Mouse (Mus musculus): ENCODE data around the gene Dnah12.
"Not testable (repeated sequence)": the region's sequence is repeated elsewhere in the genome, so short reads cannot be mapped to it uniquely, and the experiment has no call there.

Gene Dnah12

DNA sequence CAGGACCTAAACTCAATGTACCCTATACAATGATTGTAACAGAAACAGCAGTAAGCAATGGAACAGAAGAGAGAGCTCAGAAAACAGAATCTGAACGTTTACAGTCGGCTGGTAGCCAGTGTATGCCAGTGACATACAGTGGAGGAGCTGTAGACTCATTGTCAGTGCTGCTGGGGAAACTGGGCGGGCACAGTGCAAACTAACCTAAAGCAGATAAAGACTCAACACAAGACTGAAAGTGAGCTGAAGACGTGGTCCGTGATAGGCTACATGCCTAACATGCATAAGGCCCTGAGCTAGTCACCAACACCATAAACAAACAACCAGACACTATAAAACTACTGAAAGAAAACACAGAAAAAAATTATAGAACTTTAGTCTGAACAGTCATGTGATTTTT lies 188.6 kb downstream of the Dnah12 start:
- no peak for DNase-seq (ENCODE audit: low spot score)

DNA sequence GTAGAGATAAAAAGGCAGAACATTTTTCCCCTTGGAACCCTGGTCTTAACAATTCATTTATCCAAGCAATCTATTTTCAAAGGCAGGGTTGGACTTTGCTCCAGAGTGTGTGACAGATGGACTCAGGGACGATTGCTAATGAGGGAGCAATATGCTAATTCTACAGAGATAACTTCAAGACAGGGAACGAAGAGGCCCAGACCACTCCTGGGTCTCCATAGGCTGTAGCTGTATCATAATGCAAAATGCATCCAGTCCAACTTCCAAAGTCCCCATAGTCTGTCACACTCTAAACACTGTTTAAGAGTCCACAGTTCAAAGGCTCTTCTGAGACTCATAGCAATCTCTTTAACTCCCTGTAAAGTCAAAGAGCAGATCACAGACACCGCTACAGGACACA lies 194.2 kb downstream of the Dnah12 start:
- DNase-seq (ENCODE audit: low spot score): no peak

DNA sequence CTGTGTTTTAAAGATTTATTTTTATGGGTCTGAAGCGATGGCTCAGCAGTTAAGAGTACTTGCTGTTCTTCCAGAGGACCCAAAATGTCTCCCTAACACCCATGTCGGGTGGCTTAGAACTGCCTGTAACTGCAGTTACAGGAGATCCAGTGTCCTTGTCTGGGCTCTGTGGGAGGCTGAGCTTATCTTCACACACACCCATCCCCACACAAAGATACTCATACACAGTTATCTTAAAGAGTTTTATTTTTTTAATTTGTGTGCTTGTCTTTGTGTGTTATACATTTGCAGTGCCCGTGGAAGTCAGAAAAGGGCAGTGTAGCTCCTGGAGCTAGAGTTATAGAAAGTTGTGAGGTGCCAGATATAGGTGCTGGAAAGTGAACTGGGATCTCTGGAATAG lies 197.7 kb downstream of the Dnah12 start:
- no peak for DNase-seq (ENCODE audit: low spot score)

DNA sequence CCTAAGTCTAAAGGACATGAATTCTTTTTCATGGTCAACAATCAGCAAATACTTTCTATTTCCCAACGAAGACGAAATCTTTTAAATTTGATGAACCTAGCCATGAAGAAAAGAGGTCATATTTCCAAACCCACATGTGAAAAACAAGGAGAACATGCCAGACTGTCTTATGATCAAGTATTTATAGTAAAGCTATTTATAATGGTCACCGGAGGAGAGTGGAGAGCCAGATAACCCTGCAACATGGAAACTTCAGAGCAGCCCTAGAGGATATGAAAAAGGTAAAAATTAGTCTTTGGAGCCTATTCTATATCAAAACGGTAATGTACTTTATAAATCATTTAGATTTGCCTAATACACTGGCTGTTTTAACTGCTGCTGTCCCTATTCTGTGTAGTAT lies 201.3 kb downstream of the Dnah12 start, which contains the start of gene Asb14:
Asb14 (plus strand) TSS at position 166 of the 400 bp plus-strand sequence.
- no peak for DNase-seq (ENCODE audit: low spot score)

DNA sequence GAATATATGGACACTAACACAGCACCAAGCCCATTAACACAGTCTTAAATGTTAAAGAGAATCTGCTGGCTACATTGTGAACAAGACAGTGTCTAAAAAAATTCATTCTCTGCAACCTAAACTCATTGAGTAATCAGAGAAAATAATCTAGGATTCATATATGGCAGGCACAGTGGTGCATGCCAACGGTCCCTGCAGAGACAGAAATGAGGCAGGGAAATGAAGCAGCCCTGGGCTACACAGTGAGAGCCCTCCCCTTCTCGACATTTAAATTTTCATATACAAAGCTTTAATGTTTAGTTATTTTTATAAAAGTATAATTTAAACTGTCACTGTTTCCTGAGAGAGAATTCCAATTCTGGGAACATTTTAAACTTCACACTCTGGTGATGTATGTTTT lies 206.4 kb downstream of the Dnah12 start:
- no peak for DNase-seq (ENCODE audit: low spot score)

DNA sequence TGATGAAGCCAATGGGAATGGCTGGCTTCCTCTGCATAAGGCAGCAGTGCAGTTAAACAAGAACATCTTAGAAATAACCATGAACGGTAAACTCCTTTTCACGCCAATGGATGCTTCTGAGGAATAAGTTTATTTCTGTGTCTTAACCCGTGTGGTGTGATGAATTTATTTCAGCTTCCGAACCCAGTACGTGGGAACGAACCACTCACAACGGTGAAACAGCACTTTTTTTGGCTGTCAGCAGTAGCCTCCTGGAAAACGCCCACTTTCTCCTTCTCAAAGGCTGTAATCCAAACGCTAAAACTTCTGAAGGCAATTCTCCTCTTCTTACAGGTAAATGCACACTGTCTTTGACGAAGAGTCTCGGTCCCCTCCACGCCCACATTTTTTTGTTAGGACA lies 207.8 kb downstream of the Dnah12 start:
- no peak for DNase-seq (ENCODE audit: low spot score)

DNA sequence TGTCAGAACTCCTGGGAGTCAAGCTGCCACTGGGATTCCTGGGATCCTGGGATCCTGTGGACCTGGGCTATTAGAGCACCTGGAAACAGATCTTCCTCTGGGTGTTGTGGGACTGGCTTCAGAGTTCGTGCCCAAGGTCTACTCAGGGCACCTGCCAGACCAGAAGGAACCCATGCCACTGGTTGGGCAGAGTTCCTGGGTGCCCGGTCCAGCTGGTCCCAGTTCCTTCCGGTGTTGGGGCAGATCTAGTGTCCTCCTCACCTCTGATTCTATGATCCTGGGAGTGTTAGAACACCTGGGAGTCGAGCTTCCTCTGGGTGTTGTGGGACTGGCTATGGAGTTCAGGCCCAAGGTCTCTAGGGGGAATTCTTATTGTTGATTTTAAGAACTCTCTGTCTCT lies 214.3 kb downstream of the Dnah12 start:
- no peak for DNase-seq (ENCODE audit: low spot score)

DNA sequence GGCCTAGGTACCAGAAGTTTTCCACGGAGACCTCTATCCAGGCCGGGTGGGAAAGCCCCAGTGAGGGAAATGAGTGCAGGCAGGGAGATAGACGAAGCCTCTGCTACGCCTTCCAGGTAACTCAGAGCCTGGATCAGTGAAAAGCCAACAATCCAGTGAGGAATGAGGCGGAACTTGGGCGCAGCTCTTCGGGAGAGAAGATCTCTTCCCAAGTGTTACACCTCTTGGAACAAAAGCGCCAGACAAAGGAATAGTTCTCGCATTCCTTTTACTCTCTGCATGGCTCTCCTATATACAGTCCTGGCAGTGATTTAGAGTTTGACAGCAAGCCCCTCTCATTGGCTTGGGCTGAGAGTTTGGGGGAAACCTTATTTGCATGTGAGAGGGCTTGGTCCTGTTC lies 217.4 kb downstream of the Dnah12 start:
- not testable (repeated sequence) for DNase-seq (ENCODE audit: low spot score)

DNA sequence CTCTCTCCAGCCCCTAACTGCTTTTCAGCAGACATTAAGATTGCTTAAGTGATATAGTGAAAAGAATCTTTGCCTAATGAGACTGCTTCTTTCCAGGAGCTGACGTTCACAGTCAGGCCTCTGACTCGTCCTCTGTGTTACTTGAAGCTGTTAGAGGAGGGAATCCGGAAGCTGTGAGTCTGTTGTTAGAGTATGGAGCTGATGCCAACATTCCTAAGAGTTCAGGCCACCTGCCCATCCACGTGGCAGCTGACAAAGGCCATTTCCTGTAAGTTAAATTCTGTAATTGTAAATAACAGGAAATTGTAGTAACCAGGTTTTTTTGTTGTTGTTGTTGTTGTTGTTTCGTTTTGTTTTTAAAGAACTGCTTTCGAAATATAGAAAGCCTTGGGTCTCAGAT lies 218.1 kb downstream of the Dnah12 start:
- no peak for DNase-seq (ENCODE audit: low spot score)

DNA sequence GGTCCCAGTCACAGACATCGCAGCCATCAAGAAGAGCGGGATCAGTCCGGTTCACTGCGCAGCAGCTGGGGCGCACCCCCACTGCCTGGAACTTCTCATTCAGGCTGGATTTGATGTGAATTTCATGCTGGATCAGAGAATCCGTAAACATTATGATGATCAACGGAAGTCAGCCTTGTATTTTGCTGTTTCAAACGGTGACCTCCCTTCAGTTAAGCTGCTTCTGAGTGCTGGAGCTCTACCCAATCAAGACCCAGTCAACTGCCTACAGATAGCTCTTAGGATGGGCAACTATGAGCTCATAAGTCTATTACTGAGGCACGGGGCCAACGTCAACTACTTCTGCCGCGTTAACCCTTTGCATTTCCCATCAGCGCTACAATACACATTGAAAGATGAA lies 218.8 kb downstream of the Dnah12 start:
- no peak for DNase-seq (ENCODE audit: low spot score)

DNA sequence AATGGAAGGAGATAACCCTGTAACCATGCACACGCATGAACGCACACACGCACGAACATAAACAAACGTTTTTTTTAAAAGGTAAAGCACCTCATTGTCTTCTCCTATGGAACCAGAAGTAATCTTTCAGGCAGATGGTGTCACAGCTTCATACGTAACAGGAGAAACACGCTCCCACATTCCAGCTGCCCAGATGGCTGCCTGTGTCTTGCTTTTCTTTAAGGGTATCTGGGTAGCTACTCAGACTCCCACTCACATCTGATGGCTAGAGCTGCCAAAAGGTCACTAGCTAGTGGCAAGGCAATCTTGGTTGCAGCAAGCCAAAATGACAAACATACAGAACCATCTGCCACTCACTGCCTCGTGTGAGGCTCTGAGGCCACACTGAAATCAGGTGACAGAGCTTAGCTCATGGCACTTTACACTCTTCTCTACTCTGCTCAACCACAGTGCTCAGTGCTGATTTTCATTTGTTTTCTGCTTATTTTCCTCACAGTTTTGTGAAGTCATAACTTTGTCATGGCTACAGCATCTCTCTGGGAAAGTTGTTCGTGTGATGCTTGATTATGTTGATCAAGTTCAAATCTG lies 220.7 kb downstream of the Dnah12 start:
- no peak for DNase-seq (ENCODE audit: low spot score)

DNA sequence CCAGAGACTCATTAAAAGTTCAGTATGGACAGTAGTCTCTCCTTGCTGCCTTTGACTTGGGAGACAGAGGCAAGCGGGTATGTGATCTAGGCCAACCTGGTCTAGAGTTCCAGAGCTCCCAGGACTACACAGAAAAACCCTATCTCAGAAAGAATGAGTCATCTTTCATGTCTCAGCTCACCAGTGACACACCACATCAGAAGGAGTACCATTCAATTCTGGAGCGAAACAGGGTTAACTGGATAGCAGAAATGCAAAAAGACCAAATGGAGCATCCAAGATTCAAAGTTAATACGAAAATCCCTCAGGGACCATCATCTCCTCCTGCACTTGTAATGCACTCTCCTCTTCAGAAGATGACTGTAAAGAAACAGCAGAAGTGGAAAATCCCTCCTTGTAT lies 226.2 kb downstream of the Dnah12 start:
- DNase-seq (ENCODE audit: low spot score): no peak

DNA sequence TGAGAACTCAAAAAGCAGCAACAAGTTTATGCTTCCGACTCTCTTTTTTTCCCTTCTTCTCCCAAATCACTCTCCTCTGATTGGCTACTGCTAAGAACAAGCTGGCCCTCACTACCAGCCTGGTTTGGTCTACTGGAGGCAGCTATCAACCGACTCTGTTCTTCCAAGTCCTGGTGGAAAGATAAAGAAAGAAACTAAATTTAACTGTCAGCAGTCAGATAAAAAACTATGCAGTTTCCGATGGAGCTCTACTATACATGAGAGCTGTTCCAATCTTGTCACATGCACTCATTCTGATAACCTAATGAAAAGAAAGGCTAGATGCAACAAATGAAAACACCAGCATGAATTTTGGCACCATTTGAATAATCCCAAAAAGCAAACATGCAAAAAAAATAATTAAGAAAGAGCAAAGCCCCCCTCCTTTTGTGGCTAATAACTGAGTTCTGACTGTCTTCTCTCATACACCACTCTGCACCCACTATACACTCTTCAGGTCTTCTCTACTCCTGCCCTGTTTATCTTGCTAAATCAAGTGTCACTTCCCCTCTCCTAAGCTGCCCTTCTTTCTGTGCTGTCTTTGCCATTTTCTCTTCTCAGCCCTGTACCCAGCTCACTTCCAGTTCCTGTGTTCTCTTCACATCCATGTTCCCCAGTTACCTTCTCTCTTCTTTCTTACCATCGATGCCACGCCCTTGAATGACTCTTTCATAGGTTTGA lies 230.8 kb downstream of the Dnah12 start:
- no peak for DNase-seq (ENCODE audit: low spot score)

DNA sequence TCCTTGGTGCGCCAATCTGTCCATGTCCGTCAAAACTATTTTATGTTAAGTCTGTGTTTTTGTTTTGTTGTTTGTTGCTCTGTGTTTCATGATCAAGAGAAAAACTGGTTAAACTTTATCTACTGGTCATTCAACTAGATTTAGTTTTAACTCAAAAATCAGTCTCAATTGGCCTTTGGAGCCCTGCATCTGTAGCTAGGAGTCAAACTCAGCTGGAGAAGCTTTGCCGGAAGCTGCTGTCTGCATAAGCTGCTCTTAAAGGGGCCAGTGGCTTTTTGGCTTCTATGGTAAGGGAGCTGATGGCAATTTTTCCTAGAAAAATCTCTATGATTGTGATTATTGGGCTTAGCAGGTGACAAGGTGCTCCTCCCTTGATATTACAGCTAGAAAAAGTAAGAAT lies 241.8 kb downstream of the Dnah12 start:
- no peak for DNase-seq (ENCODE audit: low spot score)

DNA sequence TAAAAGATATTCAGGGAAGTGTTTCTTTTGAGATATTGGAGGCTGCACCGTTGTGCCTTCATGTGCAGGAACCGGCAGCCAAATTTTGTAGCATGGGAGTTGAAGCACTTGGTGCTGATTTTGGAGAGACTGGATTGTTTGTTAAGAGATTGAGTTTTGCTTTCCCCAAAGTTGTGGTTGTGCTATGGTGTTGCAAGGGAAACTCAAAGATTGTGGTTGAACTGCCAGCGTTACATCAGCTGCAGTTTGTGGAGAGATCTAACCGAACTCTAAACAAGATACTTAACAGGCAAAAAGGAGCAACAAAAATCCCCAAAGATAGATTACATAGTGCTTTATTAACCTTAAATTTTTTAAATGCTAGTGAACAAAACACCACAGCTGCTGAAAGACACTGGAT lies 242.5 kb downstream of the Dnah12 start:
- DNase-seq (ENCODE audit: low spot score): no peak

Data from urinary bladder, postnatal 10 days (tissue).